Mouse (Mus musculus) neural tube, embryonic 10.5 days (tissue): Measurements from ENCODE around the gene Map9.
"Not testable (repeated sequence)": the region's sequence is repeated elsewhere in the genome, so short reads cannot be mapped to it uniquely, and the experiment has no call there.

Source experiments
- DNase-seq: peaks from one replicate; pipeline ENCODE4 v3.0.0-alpha.2; 2017; ENCODE audit warnings: low spot score; ENCODE audit errors: extremely low spot score

The Map9 gene

GRCm38 (mm10) chr3:82407432-82407831, 49.6 kb downstream of the Map9 start:
- no peak for DNase-seq

- no peak for DNase-seq
Observed at GRCm38 (mm10) chr3:82412397-82412796, 54.6 kb downstream of the Map9 start.

- DNase-seq = no peak
Observed at GRCm38 (mm10) chr3:82417958-82418357, 60.1 kb downstream of the Map9 start.

- DNase-seq = no peak
Observed at GRCm38 (mm10) chr3:82435351-82435750, 77.5 kb downstream of the Map9 start.

- DNase-seq = no peak
Observed at GRCm38 (mm10) chr3:82440976-82441375, 83.1 kb downstream of the Map9 start.

GRCm38 (mm10) chr3:82441601-82442000, 83.8 kb downstream of the Map9 start:
- DNase-seq = not testable (repeated sequence)
